Mouse (Mus musculus): Measurements from ENCODE around the gene Mlx. TPM values are rescaled to one million over a fixed set of nuclear protein-coding genes. Genes with fewer than 3 reads are reported as not detected.

Gene Mlx
- total RNA-seq, 2 experiments from 2014 or later: 41.1 to 44.7 TPM

GRCm38 (mm10) chr11:101056885-101057284 is 30.2 kb upstream of the Mlx start:
- intact Hi-C loops (cut with DNase I): no loop called here
- TF ChIP-seq CTCF (IDR thresholded peaks at IDR 0.05): no peak
- H3K27ac ChIP-seq: peak overlapping the region; percentile 67
- H3K4me3 ChIP-seq: no peak overlapping the region
- no peak for DNase-seq (ENCODE audit: extremely low spot score in 1 of 2, low spot score in 2 of 2)

- H3K27ac ChIP-seq: peak overlapping the region; percentile 80
- DNase-seq (ENCODE audit: extremely low spot score in 1 of 2, low spot score in 2 of 2): peak; percentile 78 to 84
- H3K4me3 ChIP-seq: no peak overlapping the region
- intact Hi-C loops (cut with DNase I): loop anchor here (1.0 kb wide), 1 partner anchor 75 kb away; no protein-coding TSS in a partner anchor
- TF ChIP-seq CTCF (IDR thresholded peaks at IDR 0.05): peak; percentile 81
Measured at GRCm38 (mm10) chr11:101057860-101058259, 29.2 kb upstream of the Mlx start.

GRCm38 (mm10) chr11:101058726-101059125 is 28.4 kb upstream of the Mlx start:
- no peak for TF ChIP-seq CTCF (IDR thresholded peaks at IDR 0.05)
- DNase-seq (ENCODE audit: extremely low spot score in 1 of 2, low spot score in 2 of 2): no peak
- intact Hi-C loops (cut with DNase I): loop anchor here (1.0 kb wide), 1 partner anchor 75 kb away; no protein-coding TSS in a partner anchor
- Histone ChIP-seq H3K4me3 (no peak overlapping the region), H3K27ac (peak overlapping the region; percentile 80)

- intact Hi-C loops (cut with DNase I): no loop called here
- DNase-seq (ENCODE audit: extremely low spot score in 1 of 2, low spot score in 2 of 2): no peak
- no peak for TF ChIP-seq CTCF (IDR thresholded peaks at IDR 0.05)
- Histone ChIP-seq H3K4me3 (no peak overlapping the region), H3K27ac (peak overlapping the region; percentile 60)
Measured at GRCm38 (mm10) chr11:101059473-101059872, 27.6 kb upstream of the Mlx start.

GRCm38 (mm10) chr11:101060126-101060525 is 27.0 kb upstream of the Mlx start:
- intact Hi-C loops (cut with DNase I): no loop called here
- Histone ChIP-seq H3K27ac (peak overlapping the region; percentile 60), H3K4me3 (no peak overlapping the region)

GRCm38 (mm10) chr11:101061049-101061448 is 26.0 kb upstream of the Mlx start:
- DNase-seq (ENCODE audit: extremely low spot score in 1 of 2, low spot score in 2 of 2): no peak
- no peak for TF ChIP-seq CTCF (IDR thresholded peaks at IDR 0.05)
- intact Hi-C loops (cut with DNase I): no loop called here
- no peak overlapping the region for H3K4me3 ChIP-seq
- H3K27ac ChIP-seq: peak overlapping the region; percentile 60

More at GRCm38 (mm10) chr11:101060126-101060525, 27.0 kb upstream of the Mlx start:
- no peak for TF ChIP-seq CTCF (IDR thresholded peaks at IDR 0.05)
- DNase-seq (ENCODE audit: extremely low spot score in 1 of 2, low spot score in 2 of 2): peak; percentile 57 to 69

- H3K4me3 ChIP-seq: no peak overlapping the region
- no peak for DNase-seq (ENCODE audit: extremely low spot score in 1 of 2, low spot score in 2 of 2)
- intact Hi-C loops (cut with DNase I): no loop called here
- H3K27ac ChIP-seq: peak overlapping the region; percentile 80
- no peak; the same call in 1 of the 2 replicates for TF ChIP-seq CTCF (IDR thresholded peaks at IDR 0.05)
Measured at GRCm38 (mm10) chr11:101062165-101062884, 24.8 kb upstream of the Mlx start.

GRCm38 (mm10) chr11:101062971-101063675 is 24.0 kb upstream of the Mlx start:
- H3K4me3 ChIP-seq: no peak overlapping the region
- TF ChIP-seq CTCF (IDR thresholded peaks at IDR 0.05): no peak
- DNase-seq (ENCODE audit: extremely low spot score in 1 of 2, low spot score in 2 of 2): no peak
- H3K27ac ChIP-seq: peak overlapping the region; percentile 80
- intact Hi-C loops (cut with DNase I): no loop called here

- DNase-seq (ENCODE audit: extremely low spot score in 1 of 2, low spot score in 2 of 2): no peak
- no peak overlapping the region for H3K4me3 ChIP-seq
- H3K27ac ChIP-seq: peak overlapping the region; percentile 80
- intact Hi-C loops (cut with DNase I): no loop called here
- no peak for TF ChIP-seq CTCF (IDR thresholded peaks at IDR 0.05)
Measured at GRCm38 (mm10) chr11:101063676-101064327, 23.3 kb upstream of the Mlx start.

GRCm38 (mm10) chr11:101064462-101064861 is 22.6 kb upstream of the Mlx start:
- intact Hi-C loops (cut with DNase I): no loop called here
- no peak for TF ChIP-seq CTCF (IDR thresholded peaks at IDR 0.05)
- Histone ChIP-seq H3K4me3 (no peak overlapping the region), H3K27ac (no peak overlapping the region; the same call in none of the 2 replicates)
- no peak for DNase-seq (ENCODE audit: extremely low spot score in 1 of 2, low spot score in 2 of 2)

- intact Hi-C loops (cut with DNase I): no loop called here
Measured at GRCm38 (mm10) chr11:101065002-101065401, 22.1 kb upstream of the Mlx start.

More at GRCm38 (mm10) chr11:101065002-101065401, 22.1 kb upstream of the Mlx start:
- no peak for TF ChIP-seq CTCF (IDR thresholded peaks at IDR 0.05)
- Histone ChIP-seq H3K4me3 (no peak overlapping the region), H3K27ac (no peak overlapping the region; the same call in 1 of the 2 replicates)
- no peak for DNase-seq (ENCODE audit: extremely low spot score in 1 of 2, low spot score in 2 of 2)
